Comparison of ENCODE assay signal across 8 mouse cellular contexts in the genomic region with DNA sequence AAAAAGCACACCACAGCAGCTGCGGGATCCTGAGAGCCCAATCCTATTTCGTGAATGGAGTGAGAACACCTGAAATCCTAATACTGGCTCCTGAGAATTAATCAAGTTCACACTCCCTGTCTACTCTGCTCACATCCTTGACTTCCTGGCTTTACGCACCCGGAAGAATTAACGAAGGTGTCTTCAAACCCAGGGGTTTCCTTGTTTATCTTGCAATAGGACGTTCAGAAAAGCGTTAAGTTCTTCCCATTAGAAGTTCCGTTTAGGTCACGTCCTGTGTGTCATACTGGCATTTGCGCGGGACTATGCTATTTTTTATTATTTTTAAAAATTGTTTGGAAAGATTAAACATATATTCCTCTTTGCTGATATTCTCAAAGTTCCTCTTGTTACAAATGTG. TPM values are rescaled to one million over a fixed set of nuclear protein-coding genes. Genes with fewer than 3 reads are reported as not detected.
DNase-seq lines count a peak whose midpoint lies in the region; ATAC-seq and TF ChIP-seq lines count a peak whose summit lies in the region.

No protein-coding gene starts in this region.

- TF ChIP-seq CTCF in testis, adult 2 months (IDR thresholded peaks at IDR 0.05; ENCODE audit: control insufficient read depth, insufficient read depth, insufficient replicate concordance, low read depth, low read length): no peak
- TF ChIP-seq CTCF in small intestine, adult 2 months (IDR thresholded peaks at IDR 0.05; ENCODE audit: extremely low read depth, insufficient read length, insufficient replicate concordance, low read depth, low read length): no peak

- H3K27me3 ChIP-seq in testis, adult 2 months (ENCODE audit: control insufficient read depth, insufficient read depth, low read length): no peaks in the 10 kb centered on the region
- no peaks in the 10 kb centered on the region for H3K27me3 ChIP-seq in liver, embryonic 11.5 days (replicated peaks; ENCODE audit: control insufficient read depth, insufficient read depth, low read length)
- no peaks in the 10 kb centered on the region for H3K27me3 ChIP-seq in small intestine, adult 2 months (ENCODE audit: control insufficient read depth, insufficient read depth, low read length)

- peaks cover 7% of the 10 kb centered on the region for H3K4me1 ChIP-seq in testis, adult 2 months (ENCODE audit: control insufficient read depth, insufficient read depth, low read length)
- H3K4me1 ChIP-seq in liver, embryonic 11.5 days (replicated peaks; ENCODE audit: control insufficient read depth, insufficient read depth, low read length): peaks cover 30% of the 10 kb centered on the region
- H3K4me1 ChIP-seq in small intestine, adult 2 months (ENCODE audit: control insufficient read depth, insufficient read depth, insufficient read length, low read length): peaks cover 5% of the 10 kb centered on the region; the same call in 1 of the 2 replicates

- DNase-seq in testis, postnatal 10 days (ENCODE audit: low spot score): no peak
- DNase-seq in liver, embryonic 11.5 days (ENCODE audit: low spot score): no peak
- DNase-seq in right cerebral cortex, adult 18-20 months: no peak
- DNase-seq in frontal cortex, postnatal 14 days (ENCODE audit: low spot score in 2 of 2): no peak
- no peak for DNase-seq in natural killer cell, adult 2 months (ENCODE audit: low spot score in 2 of 2)

- peak; percentile 23 for ATAC-seq in erythroid progenitor cell, adult 5-6 weeks (replicated peaks; ENCODE audit: low FRiP score, poor library complexity, severe bottlenecking)
- no peak for ATAC-seq in liver, embryonic 11.5 days (replicated peaks; ENCODE audit: low FRiP score)

- H3K9me3 ChIP-seq in liver, embryonic 11.5 days (ENCODE audit: control insufficient read depth, low read length): no peaks in the 10 kb centered on the region

- WGBS in liver, embryonic 11.5 days: 2% methylated on average over 11 of the region's 11 CpGs
- under 1% methylated on average over 11 of the region's 11 CpGs for WGBS in small intestine, adult 2 months

- TF ChIP-seq POLR2A in testis, adult 2 months (IDR thresholded peaks at IDR 0.05; ENCODE audit: control insufficient read depth, low read depth, low read length): no peak
- TF ChIP-seq POLR2A in small intestine, adult 2 months (IDR thresholded peaks at IDR 0.05; ENCODE audit: low read depth, low read length): no peak

- peak overlapping the region; percentile 75 for H3K27ac ChIP-seq in testis, adult 2 months (ENCODE audit: control insufficient read depth, insufficient read depth, low read depth, low read length)
- peak overlapping the region; percentile 6; the same call in 1 of the 2 replicates for H3K27ac ChIP-seq in liver, embryonic 11.5 days (ENCODE audit: low read depth, low read length)
- peak overlapping the region; percentile 95 for H3K27ac ChIP-seq in small intestine, adult 2 months (ENCODE audit: insufficient read depth, low read depth, low read length)

- no peaks in the 10 kb centered on the region for H3K36me3 ChIP-seq in testis, adult 2 months (ENCODE audit: control insufficient read depth, insufficient read depth, low read length)
- no peaks in the 10 kb centered on the region for H3K36me3 ChIP-seq in liver, embryonic 11.5 days (ENCODE audit: control insufficient read depth, insufficient read depth, low read length)
- H3K36me3 ChIP-seq in small intestine, adult 2 months (ENCODE audit: control insufficient read depth, insufficient read depth, low read length): no peaks in the 10 kb centered on the region

- H3K4me3 ChIP-seq in testis, adult 2 months (ENCODE audit: control insufficient read depth, low read depth, low read length): peak overlapping the region; percentile 87
- peak overlapping the region; percentile 89 for H3K4me3 ChIP-seq in liver, embryonic 11.5 days (ENCODE audit: low read depth, low read length)
- H3K4me3 ChIP-seq in small intestine, adult 2 months (ENCODE audit: low read depth, low read length): peak overlapping the region; percentile 56

- peak overlapping the region; percentile 79 for H3K4me2 ChIP-seq in liver, embryonic 11.5 days

- peak overlapping the region; percentile 44 for H3K9ac ChIP-seq in liver, embryonic 11.5 days (ENCODE audit: low read depth, low read length)

RNA-seq across cellular contexts. Expression of a gene that starts 0.7 kb away (rescaled TPM):
- 16.5 and 21.6 TPM in 2 replicates for polyA plus RNA-seq in testis, adult 2 months (2012; rRNA removed)
- total RNA-seq in erythroid progenitor cell, adult 5-6 weeks (2015; ENCODE audit: low replicate concordance): 326 and 449 TPM in 2 replicates
- total RNA-seq in erythroid progenitor cell, adult 5-6 weeks (2017; ENCODE audit: low replicate concordance): 610 and 678 TPM in 2 replicates
- 35.4 and 39.7 TPM in 2 replicates for polyA plus RNA-seq in liver, embryonic 11.5 days (2014; fragmentation: Nextera tagmentation; extraction: Ambion mirVana)
- 44.6 and 104 TPM in 2 replicates for polyA plus RNA-seq in small intestine, adult 2 months (2012; rRNA removed)

RNA-seq across cellular contexts. Expression of a gene that starts 35.5 kb away (rescaled TPM):
- 60.4 and 63.7 TPM in 2 replicates for polyA plus RNA-seq in testis, adult 2 months (2012; rRNA removed)
- total RNA-seq in erythroid progenitor cell, adult 5-6 weeks (2015; ENCODE audit: low replicate concordance): 182 and 187 TPM in 2 replicates
- total RNA-seq in erythroid progenitor cell, adult 5-6 weeks (2017; ENCODE audit: low replicate concordance): 108 and 119 TPM in 2 replicates
- 170 and 171 TPM in 2 replicates for polyA plus RNA-seq in liver, embryonic 11.5 days (2014; fragmentation: Nextera tagmentation; extraction: Ambion mirVana)
- 14.8 and 16.0 TPM in 2 replicates for polyA plus RNA-seq in small intestine, adult 2 months (2012; rRNA removed)

Comparison
In these comparisons a context has a peak if more than half of its experiments do, and no peak if none do; other contexts are left out.
1. H3K27ac ChIP-seq: peak in every context shown above with its lines; median percentile 95 in small intestine, adult 2 months; 75 in testis, adult 2 months; 6 in liver, embryonic 11.5 days.